Mouse (Mus musculus): ENCODE measurements at regions not wholly inside any gene's neighbourhood (a gene's known extent, or its start where the extent isn't known, plus 50 kb on each side); places are given as distances from the start of the nearest gene placed in this dataset.

GRCm38 (mm10) chr6:14025898-14026297 lies 154.6 kb upstream of the 2610001J05Rik start:
- TF ChIP-seq POLR2A (IDR thresholded peaks at IDR 0.05; ENCODE audit: extremely low read depth, insufficient read depth, low read length) (no peak), CTCF (IDR thresholded peaks at IDR 0.05; ENCODE audit: extremely low read depth, insufficient read depth, low read length) (no peak)

Measured in cortical plate, adult 2 months (tissue).